Mouse (Mus musculus): ENCODE measurements around the gene Trpc7. TPM values are rescaled to one million over a fixed set of nuclear protein-coding genes. Genes with fewer than 3 reads are reported as not detected.

Gene Trpc7
- polyA plus RNA-seq, 1 experiment from 2014 or later, result 6.3 TPM

DNA sequence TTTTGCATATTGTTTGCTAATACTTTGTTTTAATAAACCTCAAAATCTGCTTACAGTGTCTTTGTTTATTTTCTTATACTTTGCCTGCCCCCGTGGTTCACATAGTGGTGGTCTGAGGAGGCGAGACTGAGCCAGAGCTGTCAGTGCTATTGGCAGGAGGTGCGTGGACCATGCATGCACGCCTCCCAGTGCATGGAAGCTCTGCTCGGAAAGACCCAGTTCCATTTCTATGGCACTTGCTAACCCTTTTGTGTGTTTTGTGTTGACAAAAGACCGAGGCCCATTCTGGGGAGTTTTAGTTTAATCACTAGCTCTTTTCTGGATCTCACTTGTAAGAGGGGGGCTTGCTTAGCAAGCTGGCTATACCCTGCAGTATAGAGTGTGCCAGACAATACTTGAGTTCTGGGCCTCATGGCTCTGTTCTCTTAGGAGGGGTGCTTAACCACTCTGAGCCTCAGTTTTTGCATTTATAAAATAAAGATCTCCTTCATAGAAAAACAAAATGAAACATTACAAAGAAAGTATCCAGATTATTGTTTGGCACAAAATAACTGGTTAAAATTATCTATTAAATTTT lies 153.4 kb downstream of the Trpc7 start:
- Histone ChIP-seq H3K4me3 (replicated peaks; ENCODE audit: low read length) (no peak overlapping the region), H3K9me3 (ENCODE audit: control insufficient read depth, low read length) (no peaks in the 10 kb centered on the region), H3K9ac (replicated peaks; ENCODE audit: low read depth, low read length) (no peak overlapping the region), H3K36me3 (ENCODE audit: control insufficient read depth, insufficient read depth) (peaks cover 14% of the 10 kb centered on the region), H3K27me3 (replicated peaks; ENCODE audit: control insufficient read depth, insufficient read depth, low read length) (no peaks in the 10 kb centered on the region), H3K4me1 (replicated peaks; ENCODE audit: control insufficient read depth, insufficient read depth, low read length) (peaks cover 7% of the 10 kb centered on the region; the same call in 1 of the 2 replicates), H3K4me2 (ENCODE audit: low read length) (no peak overlapping the region), H3K27ac (ENCODE audit: low read length) (no peak overlapping the region)
- 17% methylated on average over 6 of the region's 6 CpGs for WGBS
- peak; percentile 79 for ATAC-seq

DNA sequence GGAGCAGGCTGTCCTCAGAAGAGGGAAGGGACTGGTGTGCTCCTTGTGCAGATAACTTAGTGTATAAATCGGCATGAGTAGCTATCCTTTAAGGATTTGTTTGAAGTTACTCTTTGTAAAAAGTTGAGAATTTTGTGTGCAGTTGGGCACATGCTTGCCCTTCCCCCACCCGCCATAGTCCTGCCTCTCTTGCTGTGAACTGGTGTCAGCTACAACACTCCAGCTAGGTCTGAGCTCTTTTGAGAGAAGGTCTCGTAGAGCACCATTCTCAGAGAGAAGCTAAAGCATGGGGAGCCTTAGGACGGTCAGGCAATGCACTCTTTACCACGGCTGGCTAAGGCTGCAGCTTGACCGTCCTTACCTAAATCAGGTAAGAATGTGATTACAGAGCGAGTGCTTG lies 154.1 kb downstream of the Trpc7 start:
- Histone ChIP-seq H3K4me1 (replicated peaks; ENCODE audit: control insufficient read depth, insufficient read depth, low read length) (peaks cover 7% of the 10 kb centered on the region; the same call in 1 of the 2 replicates), H3K9me3 (ENCODE audit: control insufficient read depth, low read length) (no peaks in the 10 kb centered on the region), H3K4me2 (ENCODE audit: low read length) (no peak overlapping the region), H3K27ac (ENCODE audit: low read length) (no peak overlapping the region), H3K4me3 (replicated peaks; ENCODE audit: low read length) (no peak overlapping the region), H3K36me3 (ENCODE audit: control insufficient read depth, insufficient read depth) (peaks cover 14% of the 10 kb centered on the region), H3K27me3 (replicated peaks; ENCODE audit: control insufficient read depth, insufficient read depth, low read length) (no peaks in the 10 kb centered on the region), H3K9ac (replicated peaks; ENCODE audit: low read depth, low read length) (no peak overlapping the region)
- ATAC-seq, result no peak
- WGBS, result 77% methylated on average over 7 of the region's 7 CpGs

DNA sequence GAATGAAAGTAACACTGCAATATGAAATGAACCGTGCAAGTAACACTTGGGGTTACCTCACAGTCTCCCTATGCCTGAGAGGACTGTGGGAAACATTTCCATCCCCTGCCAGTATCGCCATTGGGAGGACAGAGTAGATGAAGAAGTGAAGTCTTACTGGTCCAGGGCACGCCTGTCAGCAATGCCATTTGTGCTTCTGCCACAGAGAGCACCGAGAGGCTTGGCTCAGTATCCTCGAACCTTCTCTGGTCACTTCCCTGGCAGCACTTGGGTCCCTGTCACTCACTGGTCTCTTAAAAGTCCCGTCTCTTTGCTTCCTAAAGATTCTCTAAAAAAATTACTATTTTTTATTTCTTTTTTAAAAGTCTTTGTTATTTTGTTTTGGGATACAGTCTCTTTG lies 155.3 kb downstream of the Trpc7 start:
- no peak overlapping the region for H3K4me3 ChIP-seq (replicated peaks; ENCODE audit: low read length)
- no peak overlapping the region for H3K27ac ChIP-seq (ENCODE audit: low read length)
- 81% methylated on average over 6 of the region's 6 CpGs for WGBS
- H3K4me2 ChIP-seq (ENCODE audit: low read length), result no peak overlapping the region
- H3K27me3 ChIP-seq (replicated peaks; ENCODE audit: control insufficient read depth, insufficient read depth, low read length), result no peaks in the 10 kb centered on the region
- H3K9me3 ChIP-seq (ENCODE audit: control insufficient read depth, low read length), result no peaks in the 10 kb centered on the region
- no peak for ATAC-seq
- H3K4me1 ChIP-seq (replicated peaks; ENCODE audit: control insufficient read depth, insufficient read depth, low read length), result peaks cover 7% of the 10 kb centered on the region; the same call in 1 of the 2 replicates
- H3K9ac ChIP-seq (replicated peaks; ENCODE audit: low read depth, low read length), result no peak overlapping the region
- H3K36me3 ChIP-seq (ENCODE audit: control insufficient read depth, insufficient read depth), result peaks cover 14% of the 10 kb centered on the region

DNA sequence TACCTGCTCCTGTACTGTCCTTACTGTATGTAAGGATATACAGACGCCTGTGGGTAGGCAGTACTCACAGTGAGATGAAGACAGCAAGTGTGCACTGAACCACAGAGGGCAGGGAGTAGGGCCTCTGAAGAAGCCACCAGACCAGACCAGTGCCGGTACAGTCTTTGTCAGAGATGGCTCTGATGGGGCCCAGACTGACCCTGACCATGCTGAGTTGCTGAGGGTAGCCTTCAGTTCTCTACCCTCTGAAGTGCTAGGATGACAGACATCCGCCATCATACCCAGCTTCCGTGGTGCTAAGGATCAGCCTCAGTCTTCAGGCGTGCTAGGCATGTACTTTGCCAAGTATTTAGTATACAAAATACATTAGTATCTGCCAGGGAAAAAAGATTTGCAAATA lies 156.2 kb downstream of the Trpc7 start:
- no peak for ATAC-seq
- no peaks in the 10 kb centered on the region for H3K27me3 ChIP-seq (replicated peaks; ENCODE audit: control insufficient read depth, insufficient read depth, low read length)
- no peaks in the 10 kb centered on the region for H3K9me3 ChIP-seq (ENCODE audit: control insufficient read depth, low read length)
- no peak overlapping the region for H3K9ac ChIP-seq (replicated peaks; ENCODE audit: low read depth, low read length)
- peaks cover 7% of the 10 kb centered on the region; the same call in 1 of the 2 replicates for H3K4me1 ChIP-seq (replicated peaks; ENCODE audit: control insufficient read depth, insufficient read depth, low read length)
- H3K4me3 ChIP-seq (replicated peaks; ENCODE audit: low read length), result no peak overlapping the region
- peaks cover 16% of the 10 kb centered on the region for H3K36me3 ChIP-seq (ENCODE audit: control insufficient read depth, insufficient read depth)
- 92% methylated on average over 5 of the region's 5 CpGs for WGBS
- no peak overlapping the region for H3K27ac ChIP-seq (ENCODE audit: low read length)
- H3K4me2 ChIP-seq (ENCODE audit: low read length), result no peak overlapping the region

DNA sequence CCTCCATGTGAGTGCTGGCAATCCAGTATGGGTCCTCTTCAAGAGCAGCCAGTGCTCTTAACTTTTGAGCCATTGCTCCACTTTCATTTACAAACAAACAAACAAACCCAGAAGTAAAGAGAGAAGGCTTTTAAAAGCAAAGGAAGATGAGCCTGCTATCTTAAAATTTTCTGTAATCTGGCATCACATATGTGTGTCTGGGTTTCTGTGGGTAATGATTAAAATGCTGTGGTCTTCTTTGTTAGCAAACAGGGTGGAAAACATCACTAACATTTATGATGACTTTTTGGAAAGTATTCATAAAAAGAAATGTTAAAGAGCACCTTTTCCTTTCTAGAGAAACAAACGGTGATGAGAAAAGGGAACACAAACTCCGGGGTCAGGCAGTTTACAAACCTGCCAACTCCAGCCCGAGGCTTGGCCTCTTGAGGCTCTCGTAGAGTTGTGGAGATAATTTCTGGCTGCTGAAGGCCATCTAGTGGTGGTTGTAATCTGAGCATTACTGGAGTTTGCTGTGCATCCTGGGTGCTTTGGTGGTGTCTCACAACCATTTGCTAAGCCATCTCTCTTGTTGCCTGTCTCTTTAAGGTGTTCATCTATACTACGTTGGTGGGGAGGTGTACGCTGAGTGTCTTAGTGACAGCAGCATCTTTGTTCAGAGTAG lies 160.4 kb downstream of the Trpc7 start:
- H3K36me3 ChIP-seq (ENCODE audit: control insufficient read depth, insufficient read depth), result peaks cover 27% of the 10 kb centered on the region
- no peak overlapping the region for H3K4me3 ChIP-seq (replicated peaks; ENCODE audit: low read length)
- WGBS, result 63% methylated on average over 6 of the region's 6 CpGs
- no peaks in the 10 kb centered on the region for H3K4me1 ChIP-seq (replicated peaks; ENCODE audit: control insufficient read depth, insufficient read depth, low read length)
- peak; percentile 38; the same call in 1 of the 2 replicates for ATAC-seq
- no peaks in the 10 kb centered on the region for H3K27me3 ChIP-seq (replicated peaks; ENCODE audit: control insufficient read depth, insufficient read depth, low read length)
- H3K4me2 ChIP-seq (ENCODE audit: low read length), result no peak overlapping the region
- H3K27ac ChIP-seq (ENCODE audit: low read length), result no peak overlapping the region
- no peaks in the 10 kb centered on the region for H3K9me3 ChIP-seq (ENCODE audit: control insufficient read depth, low read length)
- H3K9ac ChIP-seq (replicated peaks; ENCODE audit: low read depth, low read length), result no peak overlapping the region

DNA sequence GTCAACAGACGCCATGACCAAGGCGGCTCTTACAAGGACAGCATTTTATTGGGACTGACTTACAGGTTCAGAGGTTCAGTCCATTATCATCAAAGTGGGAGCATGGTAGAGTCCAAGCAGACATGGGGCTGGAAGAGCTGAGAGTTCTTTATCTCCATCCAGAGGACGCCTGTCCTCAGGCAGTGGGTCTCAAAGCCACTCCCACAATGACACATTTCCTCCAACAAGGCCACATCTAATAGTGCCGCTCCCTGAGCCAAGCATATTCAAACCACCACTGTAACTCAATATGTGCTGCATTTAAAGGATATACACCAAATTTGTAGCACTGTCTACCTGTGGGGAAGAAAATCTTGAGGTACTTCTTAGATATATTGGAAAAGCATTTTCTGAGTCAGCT lies 161.2 kb downstream of the Trpc7 start:
- WGBS, result 91% methylated on average over 4 of the region's 4 CpGs
- no peak overlapping the region for H3K4me3 ChIP-seq (replicated peaks; ENCODE audit: low read length)
- no peak overlapping the region for H3K9ac ChIP-seq (replicated peaks; ENCODE audit: low read depth, low read length)
- peaks cover 24% of the 10 kb centered on the region for H3K36me3 ChIP-seq (ENCODE audit: control insufficient read depth, insufficient read depth)
- no peaks in the 10 kb centered on the region for H3K9me3 ChIP-seq (ENCODE audit: control insufficient read depth, low read length)
- H3K27me3 ChIP-seq (replicated peaks; ENCODE audit: control insufficient read depth, insufficient read depth, low read length), result no peaks in the 10 kb centered on the region
- H3K4me1 ChIP-seq (replicated peaks; ENCODE audit: control insufficient read depth, insufficient read depth, low read length), result no peaks in the 10 kb centered on the region
- no peak for ATAC-seq
- H3K4me2 ChIP-seq (ENCODE audit: low read length), result no peak overlapping the region
- H3K27ac ChIP-seq (ENCODE audit: low read length), result no peak overlapping the region

DNA sequence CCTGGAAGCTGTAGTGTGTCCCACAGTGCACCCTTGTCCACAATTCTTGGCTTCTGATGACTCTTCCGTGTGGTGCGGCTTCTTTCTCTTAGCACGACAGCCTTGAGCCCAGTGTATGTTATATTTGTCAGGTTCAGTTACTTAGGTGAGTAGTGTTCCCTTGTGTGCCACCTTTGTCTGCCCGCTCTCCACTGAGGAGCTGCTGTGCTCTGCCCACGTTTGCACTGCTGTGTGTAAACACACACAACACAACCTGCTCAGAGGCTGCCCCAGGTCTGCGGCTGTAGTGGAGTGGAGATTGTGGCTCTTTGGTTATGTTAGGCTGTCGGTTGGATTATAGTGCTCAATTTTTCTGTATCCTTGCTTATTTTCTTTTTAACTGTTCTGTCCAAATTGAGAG lies 166.7 kb downstream of the Trpc7 start:
- Histone ChIP-seq H3K9me3 (ENCODE audit: control insufficient read depth, low read length) (no peaks in the 10 kb centered on the region), H3K27me3 (replicated peaks; ENCODE audit: control insufficient read depth, insufficient read depth, low read length) (no peaks in the 10 kb centered on the region), H3K4me1 (replicated peaks; ENCODE audit: control insufficient read depth, insufficient read depth, low read length) (no peaks in the 10 kb centered on the region), H3K36me3 (ENCODE audit: control insufficient read depth, insufficient read depth) (peaks cover 21% of the 10 kb centered on the region), H3K4me3 (replicated peaks; ENCODE audit: low read length) (no peak overlapping the region), H3K4me2 (ENCODE audit: low read length) (no peak overlapping the region), H3K9ac (replicated peaks; ENCODE audit: low read depth, low read length) (no peak overlapping the region), H3K27ac (ENCODE audit: low read length) (no peak overlapping the region)
- WGBS, result 95% methylated on average over 7 of the region's 7 CpGs
- no peak for ATAC-seq

DNA sequence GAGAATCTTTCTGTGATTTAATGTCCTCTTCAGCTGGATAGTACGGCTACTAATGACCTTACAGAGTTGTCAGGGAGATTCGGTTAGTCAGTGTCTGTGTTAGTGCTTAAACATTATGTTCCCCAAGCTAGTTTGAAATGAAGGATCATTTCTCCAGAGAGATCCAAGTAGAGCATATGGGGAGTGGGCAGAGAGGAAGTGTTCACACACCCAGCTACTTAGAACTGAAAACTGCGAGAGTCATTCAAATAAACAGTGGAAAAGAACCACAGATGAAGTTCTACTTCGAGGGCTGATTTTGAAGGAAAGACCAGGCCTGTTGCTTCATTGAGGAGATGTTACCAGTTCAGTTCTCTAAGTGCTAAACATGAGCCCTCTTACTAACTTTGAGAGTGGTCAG lies 169.2 kb downstream of the Trpc7 start:
- H3K9me3 ChIP-seq (ENCODE audit: control insufficient read depth, low read length), result no peaks in the 10 kb centered on the region
- 86% methylated on average over 4 of the region's 4 CpGs for WGBS
- H3K36me3 ChIP-seq (ENCODE audit: control insufficient read depth, insufficient read depth), result peaks cover 18% of the 10 kb centered on the region
- ATAC-seq, result no peak
- no peaks in the 10 kb centered on the region for H3K27me3 ChIP-seq (replicated peaks; ENCODE audit: control insufficient read depth, insufficient read depth, low read length)
- H3K4me3 ChIP-seq (replicated peaks; ENCODE audit: low read length), result no peak overlapping the region
- no peaks in the 10 kb centered on the region for H3K4me1 ChIP-seq (replicated peaks; ENCODE audit: control insufficient read depth, insufficient read depth, low read length)
- no peak overlapping the region for H3K4me2 ChIP-seq (ENCODE audit: low read length)
- no peak overlapping the region for H3K27ac ChIP-seq (ENCODE audit: low read length)
- no peak overlapping the region for H3K9ac ChIP-seq (replicated peaks; ENCODE audit: low read depth, low read length)

Data from forebrain, embryonic 16.5 days (tissue).